Mouse (Mus musculus) heart, embryonic 15.5 days (tissue): ENCODE data around the gene Rnasek. TPM values are rescaled to one million over a fixed set of nuclear protein-coding genes. Genes with fewer than 3 reads are reported as not detected.

ENCODE experiments used
- ATAC-seq: fragments of 200-750 bp; cut with Nextera tagmentation; replicated peaks from 2 replicates; pipeline ENCODE4 v1.8.0; 2017; ENCODE audit warnings: low read depth, moderate TSS enrichment; ENCODE audit not compliant: insufficient number of reproducible peaks, insufficient read depth, low FRiP score
- H3K27ac ChIP-seq: fragments of 300-500 bp; sonication (generic); 2 replicates; pipeline ENCODE4 v1.5.1; 2015; ENCODE audit warnings: mild to moderate bottlenecking, inconsistent platforms
- H3K27me3 ChIP-seq: fragments of 300-500 bp; sonication (generic); 2 replicates; pipeline ENCODE4 v1.6.1; 2015; ENCODE audit warnings: inconsistent platforms
- H3K36me3 ChIP-seq: fragments of 300-500 bp; sonication (generic); 2 replicates; pipeline ENCODE4 v1.6.1; 2015; ENCODE audit warnings: mild to moderate bottlenecking, inconsistent platforms
- H3K4me1 ChIP-seq: fragments of 300-500 bp; sonication (generic); replicated peaks from 2 replicates; pipeline ENCODE4 v1.6.1; 2015; ENCODE audit warnings: inconsistent platforms
- H3K4me2 ChIP-seq: fragments of 300-500 bp; sonication (generic); 2 replicates; pipeline ENCODE4 v1.6.1; 2015; ENCODE audit warnings: inconsistent platforms, mild to moderate bottlenecking, moderate library complexity
- H3K4me3 ChIP-seq: fragments of 300-500 bp; sonication (generic); 2 replicates; pipeline ENCODE4 v1.5.1; 2015; ENCODE audit warnings: mild to moderate bottlenecking, inconsistent platforms
- H3K9ac ChIP-seq: fragments of 300-500 bp; sonication (generic); 2 replicates; pipeline ENCODE4 v1.6.1; 2015; ENCODE audit warnings: mild to moderate bottlenecking, inconsistent platforms
- H3K9me3 ChIP-seq: fragments of 300-500 bp; sonication (generic); replicated peaks from 2 replicates; pipeline ENCODE4 v1.6.1; 2016; ENCODE audit warnings: inconsistent platforms
- WGBS: fragments of 180-500 bp; shearing (Covaris S2); methylation state at CpG from one replicate; pipeline ENCODE4 v1.1.7; 2015; ENCODE audit warnings: mixed read lengths; 5-methylcytosine and 5-hydroxymethylcytosine counted together
- polyA plus RNA-seq: library from polyadenylated mRNA; unstranded; fragments of >200 nt; fragmentation: Nextera tagmentation; extraction: Ambion mirVana; gene quantifications from 2 replicates; pipeline ENCODE4 v1.2.1, GENCODE M21; 2015

The Rnasek gene
- 198 and 215 TPM in 2 replicates for polyA plus RNA-seq

- ATAC-seq: peak; percentile 33
- peak within 1 kb of the TSS; percentile 90 for H3K4me2 ChIP-seq
- H3K4me3 ChIP-seq: peak within 1 kb of the TSS; percentile 93
- WGBS: under 1% methylated on average over 26 of the region's 35 CpGs
- H3K27ac ChIP-seq: peak within 1 kb of the TSS; percentile 93
- H3K9me3 ChIP-seq: no peaks in the 10 kb centered on the region
- peaks cover 27% of the 10 kb centered on the region for H3K4me1 ChIP-seq
- 0 out of 2 replicates have a peak, but pooled peaks cover 3% of the 10 kb centered on the region for H3K27me3 ChIP-seq
- H3K9ac ChIP-seq: peak within 1 kb of the TSS; percentile 94
- H3K36me3 ChIP-seq: peaks cover 11% of the 10 kb centered on the region; the same call in 1 of the 2 replicates
Measured at GRCm38 (mm10) chr11:70239541-70240279, at the start of gene Rnasek, which contains the start of gene Gm21988. TSS of gene Rnasek (minus strand) at chr11:70239842. TSS of gene Gm21988 (minus strand) at chr11:70239830.

DNA sequence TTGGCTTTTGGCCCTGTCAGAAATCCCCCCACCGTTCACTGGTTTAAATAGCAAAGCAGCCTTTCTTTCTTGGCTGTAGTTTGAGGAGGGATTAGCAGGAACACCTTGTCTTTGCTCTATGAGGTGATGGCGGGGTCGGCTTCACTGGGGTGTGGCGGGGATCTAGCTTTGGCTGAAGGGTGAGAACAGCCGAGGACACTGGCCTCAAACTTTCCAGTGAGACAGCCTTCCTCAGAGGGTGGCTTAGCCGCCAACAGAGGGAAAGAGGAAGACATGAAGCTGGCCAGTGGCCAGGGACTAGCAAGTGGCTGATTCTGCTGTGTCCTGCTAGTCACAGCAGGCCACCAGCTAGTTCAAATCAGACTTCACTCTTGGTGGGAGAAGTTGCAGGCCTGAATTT, 49.6 kb upstream of the Rnasek start:
- Histone ChIP-seq H3K4me2 (no peak overlapping the region), H3K9ac (no peak overlapping the region), H3K27me3 (no peaks in the 10 kb centered on the region), H3K4me3 (no peak overlapping the region), H3K36me3 (no peaks in the 10 kb centered on the region), H3K9me3 (no peaks in the 10 kb centered on the region), H3K27ac (no peak overlapping the region), H3K4me1 (no peaks in the 10 kb centered on the region)
- WGBS: 24% methylated on average over 6 of the region's 6 CpGs
- ATAC-seq: no peak

- WGBS: 82% methylated on average over 10 of the region's 10 CpGs
- H3K9ac ChIP-seq: no peak overlapping the region
- no peak overlapping the region for H3K4me2 ChIP-seq
- ATAC-seq: no peak
- H3K9me3 ChIP-seq: no peaks in the 10 kb centered on the region
- H3K27ac ChIP-seq: no peak overlapping the region
- no peaks in the 10 kb centered on the region for H3K36me3 ChIP-seq
- no peak overlapping the region for H3K4me3 ChIP-seq
- H3K4me1 ChIP-seq: no peaks in the 10 kb centered on the region
- H3K27me3 ChIP-seq: no peaks in the 10 kb centered on the region
Measured at GRCm38 (mm10) chr11:70288102-70288501, 48.5 kb upstream of the Rnasek start.

GRCm38 (mm10) chr11:70285686-70286085, 46.0 kb upstream of the Rnasek start:
- Histone ChIP-seq H3K4me3 (no peak overlapping the region), H3K9ac (no peak overlapping the region), H3K4me2 (no peak overlapping the region), H3K9me3 (no peaks in the 10 kb centered on the region), H3K36me3 (no peaks in the 10 kb centered on the region), H3K4me1 (peaks cover under 1% of the 10 kb centered on the region; the same call in 1 of the 2 replicates), H3K27ac (no peak overlapping the region), H3K27me3 (no peaks in the 10 kb centered on the region)
- WGBS: 51% methylated on average over 5 of the region's 5 CpGs
- ATAC-seq: no peak

- Histone ChIP-seq H3K9me3 (no peaks in the 10 kb centered on the region), H3K27ac (no peak overlapping the region), H3K36me3 (no peaks in the 10 kb centered on the region), H3K4me1 (peaks cover 7% of the 10 kb centered on the region), H3K4me2 (no peak overlapping the region), H3K4me3 (no peak overlapping the region), H3K9ac (no peak overlapping the region), H3K27me3 (no peaks in the 10 kb centered on the region)
- ATAC-seq: no peak
- 64% methylated on average over 3 of the region's 3 CpGs for WGBS
Measured at GRCm38 (mm10) chr11:70284757-70285156, 45.1 kb upstream of the Rnasek start.

DNA sequence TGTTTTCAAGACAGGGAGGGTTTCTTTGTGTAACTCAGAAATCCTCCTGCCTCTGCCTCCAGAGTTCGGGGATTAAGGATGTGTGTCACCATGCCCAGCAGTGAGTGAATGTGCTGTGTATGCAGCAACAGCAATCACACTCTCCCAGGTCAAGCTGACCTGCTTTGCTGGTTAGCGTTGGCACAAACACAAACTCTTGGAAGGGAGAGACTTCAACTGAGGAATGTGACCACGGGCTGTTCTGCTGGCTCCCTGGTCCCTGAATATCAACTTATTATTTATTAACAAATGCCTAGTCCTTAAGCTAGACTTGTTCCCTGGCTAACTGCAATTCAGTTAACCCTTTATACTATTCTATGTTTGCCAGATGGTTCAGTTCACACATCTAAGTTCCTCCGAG, 44.0 kb upstream of the Rnasek start:
- no peak overlapping the region for H3K9ac ChIP-seq
- 70% methylated on average over 4 of the region's 4 CpGs for WGBS
- no peak overlapping the region for H3K27ac ChIP-seq
- H3K4me1 ChIP-seq: peaks cover 7% of the 10 kb centered on the region
- H3K36me3 ChIP-seq: no peaks in the 10 kb centered on the region
- no peaks in the 10 kb centered on the region for H3K9me3 ChIP-seq
- no peak overlapping the region for H3K4me3 ChIP-seq
- no peaks in the 10 kb centered on the region for H3K27me3 ChIP-seq
- no peak overlapping the region for H3K4me2 ChIP-seq
- no peak for ATAC-seq

- 61% methylated on average over 3 of the region's 3 CpGs for WGBS
- H3K27ac ChIP-seq: 0 out of 2 replicates have a peak overlapping the region, but pooled peaks have one; percentile 63
- peaks cover 7% of the 10 kb centered on the region for H3K4me1 ChIP-seq
- no peak overlapping the region for H3K4me3 ChIP-seq
- H3K9ac ChIP-seq: no peak overlapping the region
- H3K27me3 ChIP-seq: no peaks in the 10 kb centered on the region
- no peaks in the 10 kb centered on the region for H3K36me3 ChIP-seq
- ATAC-seq: no peak
- no peaks in the 10 kb centered on the region for H3K9me3 ChIP-seq
- H3K4me2 ChIP-seq: no peak overlapping the region
Measured at GRCm38 (mm10) chr11:70280441-70280840, 40.8 kb upstream of the Rnasek start.

- Histone ChIP-seq H3K27me3 (no peaks in the 10 kb centered on the region), H3K9ac (no peak overlapping the region), H3K9me3 (no peaks in the 10 kb centered on the region), H3K27ac (no peak overlapping the region), H3K4me2 (no peak overlapping the region), H3K4me3 (no peak overlapping the region), H3K4me1 (peaks cover 7% of the 10 kb centered on the region), H3K36me3 (no peaks in the 10 kb centered on the region)
- WGBS: 80% methylated on average over 3 of the region's 3 CpGs
- no peak for ATAC-seq
Measured at GRCm38 (mm10) chr11:70278961-70279360, 39.3 kb upstream of the Rnasek start.

- Histone ChIP-seq H3K4me2 (no peak overlapping the region), H3K4me1 (no peaks in the 10 kb centered on the region), H3K9ac (no peak overlapping the region), H3K4me3 (no peak overlapping the region), H3K27me3 (no peaks in the 10 kb centered on the region), H3K27ac (no peak overlapping the region), H3K36me3 (no peaks in the 10 kb centered on the region), H3K9me3 (no peaks in the 10 kb centered on the region)
- ATAC-seq: no peak
- 83% methylated on average over 7 of the region's 7 CpGs for whole genome bisulfite sequencing
Measured at GRCm38 (mm10) chr11:70271641-70272040, 32.0 kb upstream of the Rnasek start.

DNA sequence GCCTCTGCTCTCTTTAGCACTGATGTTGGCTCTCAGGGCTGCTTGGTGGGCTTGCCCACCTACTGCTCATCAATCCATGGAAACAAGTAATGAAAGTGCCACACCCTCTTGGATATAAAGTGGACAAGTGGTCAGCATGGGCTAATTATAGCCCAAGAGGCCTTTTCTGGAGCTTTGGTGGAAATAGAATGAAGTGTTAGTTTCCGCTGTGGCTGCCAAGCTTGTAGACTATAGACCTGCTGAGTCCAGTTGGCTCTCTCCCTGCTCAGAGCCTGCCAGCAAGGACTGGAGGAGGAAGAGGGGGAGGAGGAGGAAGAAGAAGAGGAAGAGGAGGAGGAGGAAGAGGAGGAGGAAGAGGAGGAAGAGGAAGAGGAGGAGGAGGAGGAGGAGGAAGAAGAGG, 26.8 kb upstream of the Rnasek start:
- WGBS: 54% methylated on average over 1 of the region's 1 CpGs
- Histone ChIP-seq H3K36me3 (no peaks in the 10 kb centered on the region), H3K9me3 (no peaks in the 10 kb centered on the region), H3K27ac (peak overlapping the region; percentile 36), H3K9ac (no peak overlapping the region), H3K4me1 (peaks cover 11% of the 10 kb centered on the region), H3K4me3 (no peak overlapping the region), H3K27me3 (no peaks in the 10 kb centered on the region), H3K4me2 (no peak overlapping the region)
- peak; percentile 53 for ATAC-seq

DNA sequence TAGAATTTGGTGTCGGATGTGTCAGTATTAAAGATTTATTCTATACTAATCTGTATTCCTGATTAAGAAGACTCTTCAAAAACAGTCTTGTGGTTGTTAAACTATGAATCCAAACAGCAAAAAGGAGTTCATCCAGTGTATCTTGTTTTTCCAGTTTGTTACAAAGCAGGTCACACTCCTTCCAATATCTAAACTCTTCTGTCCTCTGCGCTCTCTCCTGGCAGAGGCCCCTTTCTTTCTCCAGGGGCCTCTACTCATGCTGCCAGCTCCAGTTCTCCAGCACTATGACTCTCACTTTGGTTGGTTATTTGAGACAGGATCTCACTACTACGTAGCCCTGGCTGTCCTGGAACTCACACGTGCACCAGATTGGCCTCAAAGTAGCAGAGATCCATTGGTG, 26.2 kb upstream of the Rnasek start:
- H3K4me3 ChIP-seq: no peak overlapping the region
- H3K9me3 ChIP-seq: no peaks in the 10 kb centered on the region
- peak overlapping the region; percentile 36; the same call in 1 of the 2 replicates for H3K27ac ChIP-seq
- no peaks in the 10 kb centered on the region for H3K36me3 ChIP-seq
- peaks cover 11% of the 10 kb centered on the region for H3K4me1 ChIP-seq
- no peak overlapping the region for H3K4me2 ChIP-seq
- H3K9ac ChIP-seq: no peak overlapping the region
- 61% methylated on average over 4 of the region's 4 CpGs for WGBS
- no peaks in the 10 kb centered on the region for H3K27me3 ChIP-seq
- no peak for ATAC-seq

DNA sequence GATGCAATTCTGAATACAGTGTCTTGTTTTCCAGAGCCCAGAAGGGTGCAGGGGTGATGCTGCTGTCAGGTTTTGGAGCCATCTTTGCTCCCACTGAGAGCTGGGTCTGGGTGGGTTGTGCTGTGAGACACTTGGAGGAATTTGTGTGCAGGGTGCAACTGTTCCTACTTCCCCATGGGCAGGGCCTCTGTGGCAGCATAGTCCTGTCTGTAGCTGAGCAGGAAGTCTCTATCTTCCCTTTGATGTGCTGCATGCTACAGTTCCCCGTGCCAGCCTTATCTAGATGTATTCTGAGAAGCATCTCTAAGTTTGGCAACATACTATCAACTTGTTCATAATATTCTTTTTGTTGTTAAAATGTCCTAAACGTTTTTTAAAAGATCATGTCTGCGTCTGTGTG, 25.6 kb upstream of the Rnasek start:
- no peak overlapping the region for H3K4me3 ChIP-seq
- no peak overlapping the region for H3K9ac ChIP-seq
- H3K27ac ChIP-seq: peak overlapping the region; percentile 20; the same call in 1 of the 2 replicates
- no peaks in the 10 kb centered on the region for H3K36me3 ChIP-seq
- H3K4me1 ChIP-seq: peaks cover 11% of the 10 kb centered on the region
- H3K4me2 ChIP-seq: no peak overlapping the region
- 41% methylated on average over 3 of the region's 3 CpGs for WGBS
- ATAC-seq: no peak
- no peaks in the 10 kb centered on the region for H3K27me3 ChIP-seq
- H3K9me3 ChIP-seq: no peaks in the 10 kb centered on the region
